ENCODE assay signal across 20 mouse cellular contexts in genomic region chr16:36882737-36883343, GRCm38 (mm10). TPM values are rescaled to one million over a fixed set of nuclear protein-coding genes. Genes with fewer than 3 reads are reported as not detected.
DNase-seq lines count a peak whose midpoint lies in the region; ATAC-seq lines count a peak whose summit lies in the region.
"Had no signal": no experiment of that assay in that cellular context is flagged by ENCODE, and none has a peak within 500 bp of the region (broad histone marks: within the 10 kb centered on the region; RNA-seq: fewer than 3 reads in every experiment).

No protein-coding gene starts in this region.

- no peak overlapping the region for H3K4me2 ChIP-seq in forebrain, embryonic 13.5 days
- H3K4me2 ChIP-seq in forebrain, embryonic 12.5 days = no peak overlapping the region
- H3K4me2 ChIP-seq in midbrain, embryonic 11.5 days = no peak overlapping the region
- no peak overlapping the region for H3K4me2 ChIP-seq in midbrain, embryonic 16.5 days (ENCODE audit: low read length)
- H3K4me2 ChIP-seq in neural tube, embryonic 14.5 days (ENCODE audit: low read depth, low read length) = no peak overlapping the region
- H3K4me2 ChIP-seq: limb, embryonic 12.5 days had no signal

- no peak overlapping the region for H3K4me3 ChIP-seq in forebrain, embryonic 13.5 days
- no peak overlapping the region for H3K4me3 ChIP-seq in forebrain, embryonic 12.5 days (replicated peaks)
- H3K4me3 ChIP-seq in midbrain, embryonic 11.5 days (ENCODE audit: low read depth, low read length) = no peak overlapping the region
- no peak overlapping the region for H3K4me3 ChIP-seq in midbrain, embryonic 16.5 days (ENCODE audit: low read depth, low read length)
- H3K4me3 ChIP-seq in neural tube, embryonic 14.5 days (ENCODE audit: low read depth, low read length) = no peak overlapping the region
- H3K4me3 ChIP-seq: embryonic facial prominence, embryonic 10.5 days; erythroblast, embryonic 14.5 days; limb, embryonic 12.5 days had no signal

- peak overlapping the region; percentile 25; the same call in 1 of the 2 replicates for H3K27ac ChIP-seq in forebrain, embryonic 13.5 days
- H3K27ac ChIP-seq in forebrain, embryonic 12.5 days = no peak overlapping the region
- H3K27ac ChIP-seq in midbrain, embryonic 11.5 days (ENCODE audit: low read depth, low read length) = no peak overlapping the region; the same call in 1 of the 2 replicates
- no peak overlapping the region for H3K27ac ChIP-seq in midbrain, embryonic 16.5 days (ENCODE audit: low read length)
- peak overlapping the region; percentile 46; the same call in 1 of the 2 replicates for H3K27ac ChIP-seq in neural tube, embryonic 14.5 days (ENCODE audit: low read depth, low read length)
- H3K27ac ChIP-seq: embryonic facial prominence, embryonic 10.5 days; limb, embryonic 12.5 days had no signal

- intact Hi-C loops in left cerebral cortex, postnatal 10 days (cut with DNase I) = no loop called here

- peaks cover 21% of the 10 kb centered on the region for H3K4me1 ChIP-seq in forebrain, embryonic 13.5 days
- peaks cover 18% of the 10 kb centered on the region for H3K4me1 ChIP-seq in forebrain, embryonic 12.5 days
- no peaks in the 10 kb centered on the region for H3K4me1 ChIP-seq in midbrain, embryonic 11.5 days (ENCODE audit: control insufficient read depth, insufficient read depth, low read length)
- peaks cover 5% of the 10 kb centered on the region for H3K4me1 ChIP-seq in midbrain, embryonic 16.5 days (ENCODE audit: control insufficient read depth, insufficient read depth, low read length)
- H3K4me1 ChIP-seq in neural tube, embryonic 14.5 days (ENCODE audit: control insufficient read depth, insufficient read depth, low read length) = peaks cover 11% of the 10 kb centered on the region; the same call in 1 of the 2 replicates
- H3K4me1 ChIP-seq: embryonic facial prominence, embryonic 10.5 days had no signal

- no peaks in the 10 kb centered on the region for H3K27me3 ChIP-seq in forebrain, embryonic 13.5 days
- no peaks in the 10 kb centered on the region for H3K27me3 ChIP-seq in forebrain, embryonic 12.5 days
- no peaks in the 10 kb centered on the region for H3K27me3 ChIP-seq in midbrain, embryonic 11.5 days (ENCODE audit: control insufficient read depth, insufficient read depth, low read length)
- H3K27me3 ChIP-seq in midbrain, embryonic 16.5 days (ENCODE audit: control insufficient read depth, insufficient read depth, low read depth, low read length) = no peaks in the 10 kb centered on the region
- H3K27me3 ChIP-seq in neural tube, embryonic 14.5 days (ENCODE audit: control insufficient read depth, insufficient read depth, low read length) = no peaks in the 10 kb centered on the region
- H3K27me3 ChIP-seq: CH12.LX; limb, embryonic 12.5 days had no signal

- no peaks in the 10 kb centered on the region for H3K9me3 ChIP-seq in forebrain, embryonic 13.5 days (replicated peaks)
- H3K9me3 ChIP-seq in forebrain, embryonic 12.5 days = no peaks in the 10 kb centered on the region
- no peaks in the 10 kb centered on the region for H3K9me3 ChIP-seq in midbrain, embryonic 11.5 days (ENCODE audit: control insufficient read depth, low read length)
- no peaks in the 10 kb centered on the region for H3K9me3 ChIP-seq in midbrain, embryonic 16.5 days (replicated peaks; ENCODE audit: control insufficient read depth, low read length, poor library complexity, severe bottlenecking)
- H3K9me3 ChIP-seq in neural tube, embryonic 14.5 days (ENCODE audit: control insufficient read depth, low read length) = no peaks in the 10 kb centered on the region
- H3K9me3 ChIP-seq: embryonic facial prominence, embryonic 10.5 days; limb, embryonic 12.5 days had no signal

- peak; percentile 59 for ATAC-seq in forebrain, embryonic 13.5 days
- no peak for ATAC-seq in forebrain, embryonic 12.5 days (ENCODE audit: low FRiP score)
- ATAC-seq in midbrain, embryonic 11.5 days (ENCODE audit: low FRiP score) = peak; percentile 44; the same call in 1 of the 2 replicates
- ATAC-seq in midbrain, embryonic 16.5 days = no peak
- peak; percentile 47; the same call in 1 of the 2 replicates for ATAC-seq in neural tube, embryonic 14.5 days (ENCODE audit: low read depth)
- ATAC-seq: inflammation-experienced regulatory T-cells, adult 6 months had no signal

- H3K9ac ChIP-seq in forebrain, embryonic 13.5 days = no peak overlapping the region
- no peak overlapping the region for H3K9ac ChIP-seq in forebrain, embryonic 12.5 days
- H3K9ac ChIP-seq in midbrain, embryonic 11.5 days (ENCODE audit: low read length) = no peak overlapping the region
- H3K9ac ChIP-seq in midbrain, embryonic 16.5 days (ENCODE audit: low read depth, low read length) = no peak overlapping the region
- H3K9ac ChIP-seq in neural tube, embryonic 14.5 days (replicated peaks; ENCODE audit: low read depth, low read length) = no peak overlapping the region
- H3K9ac ChIP-seq: limb, embryonic 12.5 days had no signal

- 19% methylated on average over 5 of the region's 5 CpGs for WGBS in forebrain, embryonic 13.5 days
- WGBS in forebrain, embryonic 12.5 days = 23% methylated on average over 5 of the region's 5 CpGs
- WGBS in midbrain, embryonic 11.5 days = 34% methylated on average over 5 of the region's 5 CpGs
- 20% methylated on average over 5 of the region's 5 CpGs for WGBS in midbrain, embryonic 16.5 days
- WGBS in neural tube, embryonic 14.5 days = 22% methylated on average over 5 of the region's 5 CpGs

- peaks cover 20% of the 10 kb centered on the region for H3K36me3 ChIP-seq in forebrain, embryonic 13.5 days (ENCODE audit: poor library complexity, severe bottlenecking)
- peaks cover 7% of the 10 kb centered on the region for H3K36me3 ChIP-seq in forebrain, embryonic 12.5 days (replicated peaks)
- H3K36me3 ChIP-seq in midbrain, embryonic 11.5 days (ENCODE audit: control insufficient read depth, insufficient read depth, low read length) = no peaks in the 10 kb centered on the region
- peaks cover 4% of the 10 kb centered on the region for H3K36me3 ChIP-seq in midbrain, embryonic 16.5 days (ENCODE audit: control insufficient read depth, insufficient read depth, low read length)
- peaks cover 7% of the 10 kb centered on the region for H3K36me3 ChIP-seq in neural tube, embryonic 14.5 days (ENCODE audit: control insufficient read depth, insufficient read depth, low read length)

- no peak for DNase-seq in midbrain, embryonic 11.5 days (ENCODE audit: low spot score, missing footprints)
- peak; percentile 47 to 55 for DNase-seq in cerebellum, postnatal 25 days
- no peak for DNase-seq in adrenal gland, adult (ENCODE audit: inconsistent age in 2 of 2, low spot score in 1 of 2)
- no peak for DNase-seq in left cerebral cortex, postnatal 10 days (ENCODE audit: extremely low spot score in 1 of 2, low spot score in 2 of 2)
- DNase-seq: adrenal gland, postnatal 36 days; heart, adult 11 months; kidney, adult 9 months; kidney, postnatal 4 days; layer of hippocampus, postnatal 36 days; lung, postnatal 14 days; thymus, postnatal 14 days had no signal

RNA-seq across cellular contexts. Expression of gene Golgb1, which starts 7.9 kb away (rescaled TPM):
- polyA plus RNA-seq in forebrain, embryonic 13.5 days (2015; fragmentation: Nextera tagmentation; extraction: Ambion mirVana) = 93.8 and 97.1 TPM in 2 replicates
- 74.7 and 91.1 TPM in 2 replicates for polyA plus RNA-seq in forebrain, embryonic 12.5 days (2016; fragmentation: Nextera tagmentation; extraction: Ambion mirVana)
- polyA plus RNA-seq in midbrain, embryonic 11.5 days (2014; fragmentation: Nextera tagmentation; extraction: Ambion mirVana) = 78.4 and 84.6 TPM in 2 replicates
- polyA plus RNA-seq in midbrain, embryonic 16.5 days (2015; fragmentation: Nextera tagmentation; extraction: Ambion mirVana) = 75.2 and 81.9 TPM in 2 replicates
- polyA plus RNA-seq in neural tube, embryonic 14.5 days (2014; fragmentation: Nextera tagmentation; extraction: Ambion mirVana) = 68.1 and 85.6 TPM in 2 replicates
- total RNA-seq in left cerebral cortex, postnatal 10 days (2021) = 10 to 100 TPM; 50.3 to 60.5 TPM

RNA-seq across cellular contexts. Expression of gene Eaf2, which starts 8.0 kb away (rescaled TPM):
- 0.71 and 0.99 TPM in 2 replicates for polyA plus RNA-seq in forebrain, embryonic 13.5 days (2015; fragmentation: Nextera tagmentation; extraction: Ambion mirVana)
- 0.59 and 0.98 TPM in 2 replicates for polyA plus RNA-seq in forebrain, embryonic 12.5 days (2016; fragmentation: Nextera tagmentation; extraction: Ambion mirVana)
- 0.86 and 1.9 TPM in 2 replicates for polyA plus RNA-seq in midbrain, embryonic 11.5 days (2014; fragmentation: Nextera tagmentation; extraction: Ambion mirVana)
- polyA plus RNA-seq in midbrain, embryonic 16.5 days (2015; fragmentation: Nextera tagmentation; extraction: Ambion mirVana) = 0.66 and 0.72 TPM in 2 replicates
- 0.39 and 0.43 TPM in 2 replicates for polyA plus RNA-seq in neural tube, embryonic 14.5 days (2014; fragmentation: Nextera tagmentation; extraction: Ambion mirVana)
- total RNA-seq in left cerebral cortex, postnatal 10 days (2021) = 1 to 10 TPM; 1.1 TPM

RNA-seq across cellular contexts. Expression of gene Hcls1, which starts 51.9 kb away (rescaled TPM):
- 1.5 and 1.7 TPM in 2 replicates for polyA plus RNA-seq in forebrain, embryonic 13.5 days (2015; fragmentation: Nextera tagmentation; extraction: Ambion mirVana)
- polyA plus RNA-seq in forebrain, embryonic 12.5 days (2016; fragmentation: Nextera tagmentation; extraction: Ambion mirVana) = 1.0 and 1.7 TPM in 2 replicates
- polyA plus RNA-seq in midbrain, embryonic 11.5 days (2014; fragmentation: Nextera tagmentation; extraction: Ambion mirVana) = 1.1 TPM in 2 replicates
- polyA plus RNA-seq in midbrain, embryonic 16.5 days (2015; fragmentation: Nextera tagmentation; extraction: Ambion mirVana) = 1.8 and 2.5 TPM in 2 replicates
- polyA plus RNA-seq in neural tube, embryonic 14.5 days (2014; fragmentation: Nextera tagmentation; extraction: Ambion mirVana) = 0.39 and 0.91 TPM in 2 replicates
- total RNA-seq in left cerebral cortex, postnatal 10 days (2021) = 1 to 10 TPM; 4.0 to 4.4 TPM

RNA-seq across cellular contexts. Expression of gene Iqcb1, which starts 54.7 kb away (rescaled TPM):
- polyA plus RNA-seq in forebrain, embryonic 13.5 days (2015; fragmentation: Nextera tagmentation; extraction: Ambion mirVana) = 60.3 and 60.4 TPM in 2 replicates
- 66.3 TPM in 2 replicates for polyA plus RNA-seq in forebrain, embryonic 12.5 days (2016; fragmentation: Nextera tagmentation; extraction: Ambion mirVana)
- polyA plus RNA-seq in midbrain, embryonic 11.5 days (2014; fragmentation: Nextera tagmentation; extraction: Ambion mirVana) = 73.6 and 85.6 TPM in 2 replicates
- 60.6 and 65.1 TPM in 2 replicates for polyA plus RNA-seq in midbrain, embryonic 16.5 days (2015; fragmentation: Nextera tagmentation; extraction: Ambion mirVana)
- polyA plus RNA-seq in neural tube, embryonic 14.5 days (2014; fragmentation: Nextera tagmentation; extraction: Ambion mirVana) = 66.0 and 79.1 TPM in 2 replicates
- 10 to 100 TPM; 35.4 to 40.0 TPM for total RNA-seq in left cerebral cortex, postnatal 10 days (2021)

Comparison
In these comparisons a context has a peak if more than half of its experiments do, and no peak if none do; other contexts are left out.
1. ATAC-seq: peak in forebrain, embryonic 13.5 days (single experiment), midbrain, embryonic 11.5 days (single experiment) and neural tube, embryonic 14.5 days (single experiment); none in forebrain, embryonic 12.5 days (single experiment) and midbrain, embryonic 16.5 days (single experiment).
2. H3K27ac ChIP-seq: peak in forebrain, embryonic 13.5 days (single experiment) and neural tube, embryonic 14.5 days (single experiment); none in forebrain, embryonic 12.5 days (single experiment), midbrain, embryonic 11.5 days (single experiment) and midbrain, embryonic 16.5 days (single experiment).
3. DNase-seq: peak in cerebellum, postnatal 25 days (2 of 2); none in midbrain, embryonic 11.5 days (single experiment), adrenal gland, adult (0 of 2) and left cerebral cortex, postnatal 10 days (0 of 2).